Mouse (Mus musculus): Measurements from ENCODE around the gene Rab40c. TPM values are rescaled to one million over a fixed set of nuclear protein-coding genes. Genes with fewer than 3 reads are reported as not detected.

Rab40c gene
- total and polyA plus RNA-seq, 3 experiments, result 3.7 to 23.2 TPM; not detected in 1

- no peaks in the 10 kb centered on the region for H3K27me3 ChIP-seq (ENCODE audit: control insufficient read depth in 1 of 2, insufficient read depth in 2 of 2, low read length in 2 of 2)
- H3K9ac ChIP-seq (ENCODE audit: control insufficient read depth, low read depth, low read length, poor library complexity, severe bottlenecking), result no peak within 1 kb of the TSS
- H3K9me3 ChIP-seq (replicated peaks; ENCODE audit: insufficient read depth, low read length), result no peaks in the 10 kb centered on the region
- H3K79me2 ChIP-seq (ENCODE audit: control insufficient read depth, insufficient read depth, low read length, poor library complexity), result peaks cover 24% of the 10 kb centered on the region
- peaks cover 2 to 8% of the 10 kb centered on the region in 2 experiments; a peak in 3 of 4 replicates for H3K4me1 ChIP-seq (ENCODE audit: control insufficient read depth in 1 of 2, insufficient read depth in 2 of 2, low read length in 2 of 2)
- TF ChIP-seq ZC3H11A (IDR thresholded peaks at IDR 0.05; ENCODE audit: low read depth, low read length), result no peak
- no peak for TF ChIP-seq GATA1 (IDR thresholded peaks at IDR 0.05; ENCODE audit: low read depth, low read length)
- no peak for TF ChIP-seq KAT2A (conservative IDR thresholded peaks at IDR 0.05; ENCODE audit: low read depth, low read length)
- TF ChIP-seq NRF1 (IDR thresholded peaks at IDR 0.05; ENCODE audit: insufficient read depth, low read depth, low read length, poor library complexity, severe bottlenecking), result no peak
- TF ChIP-seq ELF1 (IDR thresholded peaks at IDR 0.05; ENCODE audit: low read depth, low read length), result no peak
- no peak for TF ChIP-seq ETS1 (IDR thresholded peaks at IDR 0.05; ENCODE audit: low read depth, low read length)
- TF ChIP-seq ZKSCAN1 (IDR thresholded peaks at IDR 0.05; ENCODE audit: low read depth, low read length), result no peak
- TF ChIP-seq MXI1 (IDR thresholded peaks at IDR 0.05; ENCODE audit: low read depth, low read length), result no peak
- no peak for TF ChIP-seq EP300 (IDR thresholded peaks at IDR 0.05; ENCODE audit: low read depth in 1 of 2, low read length in 2 of 2)
- no peak for TF ChIP-seq E2F4 (IDR thresholded peaks at IDR 0.05; ENCODE audit: borderline replicate concordance, low read depth, low read length)
- no peak for TF ChIP-seq JUND (IDR thresholded peaks at IDR 0.05; ENCODE audit: low read depth, low read length)
- no peak for TF ChIP-seq TBP (IDR thresholded peaks at IDR 0.05; ENCODE audit: low read depth, low read length)
- no peak for TF ChIP-seq USF2 (IDR thresholded peaks at IDR 0.05; ENCODE audit: borderline replicate concordance in 1 of 2, insufficient read depth in 1 of 2, low read depth in 1 of 2, low read length in 2 of 2)
- TF ChIP-seq MAFK (IDR thresholded peaks at IDR 0.05; ENCODE audit: borderline replicate concordance, low read depth, low read length), result no peak
- TF ChIP-seq POLR2AphosphoS5 (IDR thresholded peaks at IDR 0.05; ENCODE audit: borderline replicate concordance, low read depth, low read length), result no peak
- TF ChIP-seq MYC (IDR thresholded peaks at IDR 0.05; ENCODE audit: low read depth, low read length), result no peak
- no peaks in the 10 kb centered on the region; a peak in 2 of 4 replicates for H3K36me3 ChIP-seq (ENCODE audit: control insufficient read depth in 1 of 2, insufficient read depth in 2 of 2, low read length in 2 of 2)
- no peak within 1 kb of the TSS for H3K4me3 ChIP-seq (ENCODE audit: control insufficient read depth in 1 of 2, insufficient read depth in 1 of 2, low read depth in 2 of 2, low read length in 2 of 2)
- no peak within 1 kb of the TSS for H3K27ac ChIP-seq (ENCODE audit: control insufficient read depth, low read depth, low read length)
- no peak for DNase-seq (ENCODE audit: low read depth, low spot score)
Measured at GRCm38 (mm10) chr17:25837076-25837410, 82.5 kb downstream of the Rab40c start, which contains the start of gene Rhbdl1. Gene Rhbdl1, minus strand, starts transcription at chr17:25837295.

- H3K9ac ChIP-seq (ENCODE audit: control insufficient read depth, low read depth, low read length, poor library complexity, severe bottlenecking), result no peak overlapping the region
- peaks cover 2 to 12% of the 10 kb centered on the region in 2 experiments; a peak in 3 of 4 replicates for H3K4me1 ChIP-seq (ENCODE audit: control insufficient read depth in 1 of 2, insufficient read depth in 2 of 2, low read length in 2 of 2)
- peaks cover 29% of the 10 kb centered on the region for H3K79me2 ChIP-seq (ENCODE audit: control insufficient read depth, insufficient read depth, low read length, poor library complexity)
- no peak for DNase-seq (ENCODE audit: low read depth, low spot score)
- no peak overlapping the region for H3K27ac ChIP-seq (ENCODE audit: control insufficient read depth, low read depth, low read length)
- peaks cover 0 to 2% of the 10 kb centered on the region in 2 experiments; a peak in 2 of 4 replicates for H3K36me3 ChIP-seq (ENCODE audit: control insufficient read depth in 1 of 2, insufficient read depth in 2 of 2, low read length in 2 of 2)
- H3K27me3 ChIP-seq (ENCODE audit: control insufficient read depth in 1 of 2, insufficient read depth in 2 of 2, low read length in 2 of 2), result no peaks in the 10 kb centered on the region
- TF ChIP-seq E2F4 (IDR thresholded peaks at IDR 0.05; ENCODE audit: borderline replicate concordance, low read depth, low read length), result no peak
- no peak for TF ChIP-seq HCFC1 (IDR thresholded peaks at IDR 0.05; ENCODE audit: low read depth, low read length)
- TF ChIP-seq ELF1 (IDR thresholded peaks at IDR 0.05; ENCODE audit: low read depth, low read length), result no peak
- no peak for TF ChIP-seq POLR2AphosphoS5 (IDR thresholded peaks at IDR 0.05; ENCODE audit: borderline replicate concordance, low read depth, low read length)
- TF ChIP-seq SIN3A (IDR thresholded peaks at IDR 0.05; ENCODE audit: low read length), result no peak
- TF ChIP-seq TBP (IDR thresholded peaks at IDR 0.05; ENCODE audit: low read depth, low read length), result no peak
- no peak for TF ChIP-seq USF1 (IDR thresholded peaks at IDR 0.05; ENCODE audit: low read depth, low read length)
- TF ChIP-seq ZKSCAN1 (IDR thresholded peaks at IDR 0.05; ENCODE audit: low read depth, low read length), result no peak
- TF ChIP-seq KAT2A (conservative IDR thresholded peaks at IDR 0.05; ENCODE audit: low read depth, low read length), result no peak
- TF ChIP-seq RCOR1 (IDR thresholded peaks at IDR 0.05; ENCODE audit: low read depth, low read length), result no peak
- TF ChIP-seq MXI1 (IDR thresholded peaks at IDR 0.05; ENCODE audit: low read depth, low read length), result no peak
- TF ChIP-seq ZNF384 (IDR thresholded peaks at IDR 0.05; ENCODE audit: low read depth, low read length), result no peak
- TF ChIP-seq GATA1 (IDR thresholded peaks at IDR 0.05; ENCODE audit: low read depth, low read length), result no peak
- no peak for TF ChIP-seq MAX (IDR thresholded peaks at IDR 0.05; ENCODE audit: low read length)
- no peak for TF ChIP-seq UBTF (IDR thresholded peaks at IDR 0.05; ENCODE audit: borderline replicate concordance, insufficient read depth, low read depth, low read length)
- no peak for TF ChIP-seq POLR2AphosphoS2 (IDR thresholded peaks at IDR 0.05; ENCODE audit: low read length)
- TF ChIP-seq RAD21 (IDR thresholded peaks at IDR 0.05; ENCODE audit: low read depth, low read length), result no peak
- no peak for TF ChIP-seq USF2 (IDR thresholded peaks at IDR 0.05; ENCODE audit: borderline replicate concordance in 1 of 2, insufficient read depth in 1 of 2, low read depth in 1 of 2, low read length in 2 of 2)
- H3K4me3 ChIP-seq (ENCODE audit: control insufficient read depth in 1 of 2, insufficient read depth in 1 of 2, low read depth in 2 of 2, low read length in 2 of 2), result no peak overlapping the region
- no peaks in the 10 kb centered on the region for H3K9me3 ChIP-seq (replicated peaks; ENCODE audit: insufficient read depth, low read length)
Measured at GRCm38 (mm10) chr17:25836397-25837075, 83.0 kb downstream of the Rab40c start.

Data from MEL (cell line).